Comparison of ENCODE assay signal across 15 mouse cellular contexts in genomic region chr5:105627093-105627492, GRCm38 (mm10).
"Had no signal": no experiment of that assay in that cellular context is flagged by ENCODE, and none has a peak within 500 bp of the region (broad histone marks: within the 10 kb centered on the region; RNA-seq: fewer than 3 reads in every experiment).

No protein-coding gene starts in this region.

- H3K4me3 ChIP-seq: limb, embryonic 13.5 days; liver, embryonic 15.5 days; lung, embryonic 15.5 days; midbrain, embryonic 10.5 days; neural tube, embryonic 13.5 days had no signal

- ATAC-seq: intestine, embryonic 16.5 days had no signal

- H3K27ac ChIP-seq: neural tube, embryonic 13.5 days; stomach, postnatal 0 days had no signal

- H3K9ac ChIP-seq: limb, embryonic 13.5 days; liver, embryonic 15.5 days; lung, embryonic 15.5 days; neural tube, embryonic 13.5 days had no signal

- H3K27me3 ChIP-seq: limb, embryonic 13.5 days; lung, embryonic 15.5 days; neural tube, embryonic 13.5 days had no signal

- H3K4me1 ChIP-seq: liver, embryonic 15.5 days had no signal

- H3K9me3 ChIP-seq: limb, embryonic 13.5 days; liver, embryonic 15.5 days; lung, embryonic 15.5 days; midbrain, embryonic 10.5 days; neural tube, embryonic 13.5 days had no signal

- DNase-seq: kidney, postnatal 36 days; layer of hippocampus, adult 9-11 months; left cerebral cortex, postnatal 4 days; lung, postnatal 14 days; midbrain, embryonic 14.5 days; right cerebral cortex, postnatal 14 days; thymus, postnatal 4 days had no signal

- H3K4me2 ChIP-seq: limb, embryonic 13.5 days; liver, embryonic 11.5 days; liver, embryonic 15.5 days; lung, embryonic 15.5 days; neural tube, embryonic 13.5 days had no signal

- H3K36me3 ChIP-seq: limb, embryonic 13.5 days; liver, embryonic 15.5 days; lung, embryonic 15.5 days; midbrain, embryonic 10.5 days; neural tube, embryonic 13.5 days had no signal
